Comparison of ENCODE assay signal across 8 mouse cellular contexts in the genomic region with DNA sequence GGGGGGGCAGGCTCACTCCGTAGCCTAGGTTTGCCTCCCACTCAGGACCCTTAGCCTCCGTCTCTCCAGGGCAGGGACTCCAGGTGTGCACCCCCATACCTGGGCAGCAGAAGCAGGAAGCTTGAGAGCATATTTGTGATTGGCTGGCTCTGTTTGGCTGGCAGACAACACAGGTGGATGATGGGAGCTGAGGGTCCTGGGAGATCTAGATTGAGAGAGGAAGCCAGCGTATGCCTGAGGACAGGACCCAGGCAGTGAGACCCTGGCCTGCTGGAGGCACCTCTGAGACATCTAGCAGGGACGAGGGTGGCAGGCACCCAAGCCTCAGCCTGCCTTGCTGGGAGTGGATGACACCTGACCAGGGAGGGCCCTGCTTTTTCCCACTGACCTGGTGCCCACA.
DNase-seq lines count a peak whose midpoint lies in the region; ATAC-seq lines count a peak whose summit lies in the region.

No protein-coding gene starts in this region.

- intact Hi-C loops in left cerebral cortex, postnatal 4 days (cut with DNase I) = no loop called here

- H3K27me3 ChIP-seq in neural tube, embryonic 11.5 days (ENCODE audit: control insufficient read depth, insufficient read depth, low read length) = no peaks in the 10 kb centered on the region
- no peaks in the 10 kb centered on the region for H3K27me3 ChIP-seq in forebrain, embryonic 11.5 days (ENCODE audit: control insufficient read depth, insufficient read depth, low read length)
- no peaks in the 10 kb centered on the region for H3K27me3 ChIP-seq in limb, embryonic 13.5 days
- no peaks in the 10 kb centered on the region for H3K27me3 ChIP-seq in stomach, embryonic 15.5 days (replicated peaks)

- DNase-seq in neural tube, embryonic 11.5 days (ENCODE audit: low spot score) = no peak
- no peak for DNase-seq in neural tube, embryonic 10.5 days (ENCODE audit: extremely low spot score, low spot score)
- DNase-seq in forebrain, embryonic 11.5 days (ENCODE audit: low spot score) = no peak
- DNase-seq in left cerebral cortex, postnatal 4 days = no peak
- no peak for DNase-seq in layer of hippocampus, adult 9-11 months
- DNase-seq in ovary, adult 18-20 months (ENCODE audit: low spot score) = no peak

- no peak for ATAC-seq in neural tube, embryonic 11.5 days (ENCODE audit: insufficient read depth, low FRiP score, low TSS enrichment)
- ATAC-seq in forebrain, embryonic 11.5 days (replicated peaks; ENCODE audit: low FRiP score) = no peak; the same call in 1 of the 2 replicates
- no peak for ATAC-seq in limb, embryonic 13.5 days (ENCODE audit: low FRiP score, low read depth)
- ATAC-seq in stomach, embryonic 15.5 days (ENCODE audit: insufficient read depth, low FRiP score, low read depth) = no peak

- peaks cover 21% of the 10 kb centered on the region for H3K4me1 ChIP-seq in neural tube, embryonic 11.5 days (ENCODE audit: control insufficient read depth, insufficient read depth, low read length)
- peaks cover 17% of the 10 kb centered on the region for H3K4me1 ChIP-seq in forebrain, embryonic 11.5 days (replicated peaks; ENCODE audit: control insufficient read depth, insufficient read depth, low read length)
- H3K4me1 ChIP-seq in limb, embryonic 13.5 days = peaks cover 67% of the 10 kb centered on the region
- peaks cover 48% of the 10 kb centered on the region for H3K4me1 ChIP-seq in stomach, embryonic 15.5 days

- no peaks in the 10 kb centered on the region for H3K36me3 ChIP-seq in neural tube, embryonic 11.5 days (ENCODE audit: control insufficient read depth, insufficient read depth, low read length)
- no peaks in the 10 kb centered on the region; the same call in 1 of the 2 replicates for H3K36me3 ChIP-seq in forebrain, embryonic 11.5 days (ENCODE audit: control insufficient read depth, insufficient read depth, low read length)
- H3K36me3 ChIP-seq in limb, embryonic 13.5 days = no peaks in the 10 kb centered on the region
- H3K36me3 ChIP-seq in stomach, embryonic 15.5 days = no peaks in the 10 kb centered on the region

- H3K4me3 ChIP-seq in neural tube, embryonic 11.5 days (ENCODE audit: low read depth, low read length) = no peak overlapping the region; the same call in 1 of the 2 replicates
- H3K4me3 ChIP-seq in forebrain, embryonic 11.5 days (ENCODE audit: low read depth, low read length) = peak overlapping the region; percentile 60
- H3K4me3 ChIP-seq in limb, embryonic 13.5 days = peak overlapping the region; percentile 55
- H3K4me3 ChIP-seq in stomach, embryonic 15.5 days (replicated peaks) = peak overlapping the region; percentile 50

- H3K9me3 ChIP-seq in neural tube, embryonic 11.5 days (ENCODE audit: control insufficient read depth, low read length) = no peaks in the 10 kb centered on the region
- H3K9me3 ChIP-seq in forebrain, embryonic 11.5 days (ENCODE audit: control insufficient read depth, low read length) = no peaks in the 10 kb centered on the region
- no peaks in the 10 kb centered on the region for H3K9me3 ChIP-seq in limb, embryonic 13.5 days
- no peaks in the 10 kb centered on the region for H3K9me3 ChIP-seq in stomach, embryonic 15.5 days

- WGBS in neural tube, embryonic 11.5 days = 71% methylated on average over 4 of the region's 4 CpGs
- 62% methylated on average over 4 of the region's 4 CpGs for WGBS in forebrain, embryonic 11.5 days
- WGBS in limb, embryonic 13.5 days = 46% methylated on average over 4 of the region's 4 CpGs
- WGBS in stomach, embryonic 15.5 days = 53% methylated on average over 4 of the region's 4 CpGs

- H3K9ac ChIP-seq in neural tube, embryonic 11.5 days (ENCODE audit: low read length) = no peak overlapping the region; the same call in 1 of the 2 replicates
- H3K9ac ChIP-seq in forebrain, embryonic 11.5 days (ENCODE audit: low read length) = peak overlapping the region; percentile 84
- H3K9ac ChIP-seq in limb, embryonic 13.5 days = peak overlapping the region; percentile 81; the same call in 1 of the 2 replicates
- no peak overlapping the region for H3K9ac ChIP-seq in stomach, embryonic 15.5 days

- H3K27ac ChIP-seq in neural tube, embryonic 11.5 days (ENCODE audit: low read depth, low read length) = no peak overlapping the region
- H3K27ac ChIP-seq in forebrain, embryonic 11.5 days (ENCODE audit: low read depth, low read length) = no peak overlapping the region
- H3K27ac ChIP-seq in limb, embryonic 13.5 days = peak overlapping the region; percentile 87; the same call in 1 of the 2 replicates
- peak overlapping the region; percentile 95 for H3K27ac ChIP-seq in stomach, embryonic 15.5 days

- peak overlapping the region; percentile 94 for H3K4me2 ChIP-seq in neural tube, embryonic 11.5 days (ENCODE audit: low read depth)
- peak overlapping the region; percentile 99 for H3K4me2 ChIP-seq in forebrain, embryonic 11.5 days (ENCODE audit: low read depth, low read length, severe bottlenecking)
- peak overlapping the region; percentile 82 for H3K4me2 ChIP-seq in limb, embryonic 13.5 days (replicated peaks)
- H3K4me2 ChIP-seq in stomach, embryonic 15.5 days = peak overlapping the region; percentile 82

Comparison
In these comparisons a context has a peak if more than half of its experiments do, and no peak if none do; other contexts are left out.
1. H3K27ac ChIP-seq: peak in limb, embryonic 13.5 days (single experiment) and stomach, embryonic 15.5 days (single experiment); none in neural tube, embryonic 11.5 days (single experiment) and forebrain, embryonic 11.5 days (single experiment).
2. H3K9ac ChIP-seq: peak in forebrain, embryonic 11.5 days (single experiment) and limb, embryonic 13.5 days (single experiment); none in neural tube, embryonic 11.5 days (single experiment) and stomach, embryonic 15.5 days (single experiment).
3. Peak in every context shown above with its lines, with median percentiles within 50 percentile points of each other: H3K4me2 ChIP-seq.